Mouse (Mus musculus) hindbrain, postnatal 0 days (tissue): ENCODE measurements around the gene Tmppe. TPM values are rescaled to one million over a fixed set of nuclear protein-coding genes. Genes with fewer than 3 reads are reported as not detected.
"Not testable (repeated sequence)": the region's sequence is repeated elsewhere in the genome, so short reads cannot be mapped to it uniquely, and the experiment has no call there.

Experiments used
- ATAC-seq: fragments of 200-750 bp; cut with Nextera tagmentation; 2 replicates; pipeline ENCODE4 v1.8.0; 2017; ENCODE audit warnings: mild to moderate bottlenecking, moderate TSS enrichment, moderate library complexity
- DNase-seq: peaks from one replicate; pipeline ENCODE4 v3.0.0-alpha.2; 2015; ENCODE audit warnings: low spot score
- H3K27ac ChIP-seq: fragments of 300-500 bp; sonication (generic); 2 replicates; pipeline ENCODE4 v1.5.1; 2014; ENCODE audit warnings: mild to moderate bottlenecking
- H3K27me3 ChIP-seq: fragments of 300-500 bp; sonication (generic); 2 replicates; pipeline ENCODE4 v1.6.1; 2014; ENCODE audit warnings: low read length, mixed read lengths; ENCODE audit not compliant: insufficient read depth
- H3K36me3 ChIP-seq: fragments of 300-500 bp; sonication (generic); 2 replicates; pipeline ENCODE4 v1.6.1; 2014; ENCODE audit warnings: low read length, mixed read lengths; ENCODE audit not compliant: insufficient read depth
- H3K4me1 ChIP-seq: fragments of 300-500 bp; sonication (generic); 2 replicates; pipeline ENCODE4 v1.6.1; 2014; ENCODE audit warnings: antibody characterized with exemption, low read length, mixed read lengths; ENCODE audit not compliant: insufficient read depth
- H3K4me2 ChIP-seq: fragments of 300-500 bp; sonication (generic); 2 replicates; pipeline ENCODE4 v1.6.1; 2014; ENCODE audit warnings: low read depth, mild to moderate bottlenecking, low read length, moderate library complexity, mixed read lengths
- H3K4me3 ChIP-seq: fragments of 300-500 bp; sonication (generic); 2 replicates; pipeline ENCODE4 v1.5.1; 2014; ENCODE audit warnings: low read length
- H3K9ac ChIP-seq: fragments of 300-500 bp; sonication (generic); replicated peaks from 2 replicates; pipeline ENCODE4 v1.6.1; 2014; ENCODE audit warnings: mild to moderate bottlenecking, low read length, moderate library complexity, mixed read lengths
- H3K9me3 ChIP-seq: fragments of 300-500 bp; sonication (generic); 2 replicates; pipeline ENCODE4 v1.6.1; 2016; ENCODE audit warnings: low read length, mixed read lengths
- CTCF ChIP-seq: IDR thresholded peaks from 2 replicates; pipeline ENCODE4 v1.5.1; 2016; ENCODE audit warnings: antibody characterized with exemption, control low read depth, low read depth
- WGBS: fragments of 180-500 bp; shearing (Covaris S2); extraction: QIAGEN DNeasy Blood & Tissue Kit; methylation state at CpG from one replicate; pipeline ENCODE4 v1.1.7; 2014; 5-methylcytosine and 5-hydroxymethylcytosine counted together
- polyA plus RNA-seq: library from polyadenylated mRNA; unstranded; fragments of >200 nt; fragmentation: Nextera tagmentation; extraction: Ambion mirVana; gene quantifications from 2 replicates; pipeline ENCODE4 v1.2.1, GENCODE M21; 2015
- total RNA-seq: library from RNA; depleted of rRNA; stranded (reverse); fragments of >200 nt; gene quantifications from 2 replicates; pipeline ENCODE4 v1.2.3, GENCODE M21; 2014; rRNA removed

The Tmppe gene
- total RNA-seq (6.1 and 9.4 TPM in 2 replicates), polyA plus RNA-seq (5.9 and 7.1 TPM in 2 replicates)

DNA sequence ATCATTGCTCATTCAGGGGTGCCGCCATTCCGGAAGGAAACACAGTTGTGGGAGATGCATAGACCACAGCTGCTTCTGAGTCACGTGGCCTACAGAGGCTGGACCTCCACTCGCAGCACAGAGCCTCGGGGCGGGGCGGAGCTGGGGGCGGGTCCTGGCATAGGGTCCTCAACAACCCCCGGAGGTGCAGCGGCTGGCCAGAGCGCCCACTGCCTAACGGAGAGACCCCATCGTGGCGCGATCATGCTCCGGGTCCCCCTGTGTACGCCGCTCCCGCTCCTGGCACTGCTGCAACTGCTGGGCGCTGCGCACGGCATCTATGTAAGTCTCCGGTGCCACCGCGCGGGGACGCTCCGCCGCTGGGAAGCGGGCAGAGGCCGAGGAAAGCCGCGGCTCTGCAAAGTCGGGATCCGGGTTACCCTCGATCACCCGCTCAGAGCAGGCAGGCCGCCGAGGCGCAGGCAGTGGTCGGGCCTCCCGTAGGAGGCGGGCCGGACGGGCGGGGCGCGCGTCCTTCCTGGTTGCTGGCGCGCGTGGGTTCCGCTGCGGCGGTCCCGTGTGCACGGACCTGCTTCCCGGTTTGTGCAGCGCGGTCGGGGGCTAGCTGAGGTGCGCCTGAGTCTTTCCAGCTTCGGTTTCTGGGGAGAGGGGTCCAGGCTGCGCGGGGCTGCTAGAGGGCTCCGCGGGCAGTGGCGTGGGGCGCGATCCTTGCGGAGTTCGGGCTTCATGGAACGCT is at the start of gene Tmppe, which contains the start of gene Glb1:
Tmppe (plus strand) TSS at position 157 of the 736 bp plus-strand sequence.
Glb1 (plus strand) TSS at position 128 of the 736 bp plus-strand sequence.
- Histone ChIP-seq H3K27ac (peak within 1 kb of the TSS; percentile 94), H3K9ac (peak within 1 kb of the TSS; percentile 82), H3K4me1 (peaks cover 8% of the 10 kb centered on the region), H3K4me2 (peak within 1 kb of the TSS; percentile 80), H3K9me3 (no peaks in the 10 kb centered on the region), H3K27me3 (no peaks in the 10 kb centered on the region), H3K36me3 (0 out of 2 replicates have a peak, but pooled peaks cover 5% of the 10 kb centered on the region), H3K4me3 (peak within 1 kb of the TSS; percentile 88)
- under 1% methylated on average over 68 of the region's 73 CpGs for WGBS
- peak; percentile 58 for TF ChIP-seq CTCF
- DNase-seq (peak; percentile 89), ATAC-seq (peak; percentile 98)

DNA sequence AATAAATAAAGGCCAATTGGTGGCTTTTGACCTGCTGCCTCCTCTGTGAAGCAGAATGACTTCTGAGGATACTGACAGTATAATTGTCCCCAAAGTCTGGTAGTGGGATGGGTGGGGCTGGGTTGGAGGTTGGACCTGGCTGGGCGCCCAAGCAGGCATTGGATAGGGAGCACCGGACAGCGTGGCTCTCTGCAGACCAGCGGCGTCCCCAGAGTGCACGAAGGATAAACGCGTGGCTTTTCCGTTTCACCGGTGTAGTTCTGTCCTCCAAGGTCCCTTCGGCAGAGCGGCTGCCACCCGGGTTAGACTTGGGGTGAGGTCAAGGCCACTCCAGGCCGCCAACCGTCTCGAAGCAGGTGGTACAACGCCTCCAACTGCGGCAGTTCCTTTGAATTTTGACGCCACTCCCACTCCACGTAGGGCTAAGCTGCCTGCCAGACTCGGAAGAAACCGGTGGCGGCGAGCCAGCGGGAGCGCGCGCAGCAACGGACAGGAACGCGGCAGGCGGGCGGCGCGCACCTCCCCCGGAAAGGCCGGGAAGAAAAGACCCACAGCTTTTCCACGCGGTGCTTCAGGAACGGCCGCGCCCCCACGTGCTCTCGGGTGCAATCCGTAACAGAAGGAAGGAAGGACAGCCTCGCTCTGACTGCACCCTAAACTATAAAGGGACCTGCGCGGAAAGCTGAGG is 33.0 kb upstream of the Tmppe start:
- whole genome bisulfite sequencing = 1% methylated on average over 48 of the region's 48 CpGs
- TF ChIP-seq CTCF = no peak
- H3K4me3 ChIP-seq = peak overlapping the region; percentile 52
- H3K36me3 ChIP-seq = no peaks in the 10 kb centered on the region
- H3K9me3 ChIP-seq = no peaks in the 10 kb centered on the region
- H3K9ac ChIP-seq = peak overlapping the region; percentile 65
- no peaks in the 10 kb centered on the region for H3K27me3 ChIP-seq
- peak overlapping the region; percentile 60; the same call in 1 of the 2 replicates for H3K27ac ChIP-seq
- ATAC-seq (peak; percentile 88), DNase-seq (peak; percentile 86)
- H3K4me2 ChIP-seq = peak overlapping the region; percentile 83
- no peaks in the 10 kb centered on the region for H3K4me1 ChIP-seq

DNA sequence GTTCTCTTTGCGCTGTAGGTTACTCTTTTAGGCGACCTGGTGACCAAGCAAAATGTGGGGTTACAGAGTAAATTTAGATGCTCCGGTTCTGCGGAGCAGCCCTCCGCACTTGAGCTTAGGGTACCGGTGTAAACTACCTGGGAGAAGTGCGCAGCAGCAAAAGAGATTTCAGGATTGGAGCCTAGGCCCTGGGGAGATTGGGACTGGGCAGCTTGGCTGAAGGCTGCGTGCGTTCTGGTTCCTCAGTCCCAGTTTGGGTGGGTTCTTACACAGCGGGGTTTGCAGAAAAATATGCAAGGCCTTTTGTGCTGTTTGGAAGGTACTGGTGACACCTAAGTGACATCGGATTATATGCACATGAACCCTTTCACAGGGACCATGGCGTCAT is 32.4 kb upstream of the Tmppe start:
- ATAC-seq (0 out of 2 replicates have a peak, but pooled peaks have one; percentile 21), DNase-seq (no peak)
- no peak for TF ChIP-seq CTCF
- peak overlapping the region; percentile 83 for H3K4me2 ChIP-seq
- peak overlapping the region; percentile 52 for H3K4me3 ChIP-seq
- peak overlapping the region; percentile 65 for H3K9ac ChIP-seq
- 13% methylated on average over 12 of the region's 12 CpGs for WGBS
- H3K27me3 ChIP-seq = no peaks in the 10 kb centered on the region
- no peaks in the 10 kb centered on the region for H3K9me3 ChIP-seq
- no peaks in the 10 kb centered on the region for H3K36me3 ChIP-seq
- H3K4me1 ChIP-seq = no peaks in the 10 kb centered on the region
- peak overlapping the region; percentile 60; the same call in 1 of the 2 replicates for H3K27ac ChIP-seq

DNA sequence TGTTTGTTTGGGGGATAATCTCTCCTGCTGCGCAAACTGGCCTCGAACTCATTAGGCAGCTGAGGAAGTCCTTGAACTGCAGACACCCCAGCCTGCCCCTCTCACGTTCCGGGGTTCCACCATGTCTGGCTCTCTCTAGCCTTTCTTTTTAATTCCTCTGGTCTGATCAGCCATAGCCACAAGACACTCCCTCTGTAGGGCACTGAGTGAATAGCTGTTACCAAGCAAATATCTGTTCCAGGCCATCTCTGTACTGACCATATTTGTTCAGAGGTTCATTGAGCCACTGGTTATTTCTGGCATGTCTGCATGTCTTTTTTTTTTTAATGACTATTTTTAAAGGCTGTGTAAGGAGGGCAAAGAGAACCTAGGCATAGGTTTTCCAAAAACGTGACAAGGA is 31.5 kb upstream of the Tmppe start:
- ATAC-seq (peak; percentile 46; the same call in 1 of the 2 replicates), DNase-seq (peak; percentile 38)
- H3K4me3 ChIP-seq, H3K36me3 ChIP-seq, H3K27ac ChIP-seq, H3K27me3 ChIP-seq, H3K9ac ChIP-seq, H3K9me3 ChIP-seq, H3K4me1 ChIP-seq: not testable (repeated sequence)
- TF ChIP-seq CTCF = peak; percentile 48
- H3K4me2 ChIP-seq = peak overlapping the region; percentile 83; the same call in 1 of the 2 replicates
- 59% methylated on average over 5 of the region's 5 CpGs for WGBS

DNA sequence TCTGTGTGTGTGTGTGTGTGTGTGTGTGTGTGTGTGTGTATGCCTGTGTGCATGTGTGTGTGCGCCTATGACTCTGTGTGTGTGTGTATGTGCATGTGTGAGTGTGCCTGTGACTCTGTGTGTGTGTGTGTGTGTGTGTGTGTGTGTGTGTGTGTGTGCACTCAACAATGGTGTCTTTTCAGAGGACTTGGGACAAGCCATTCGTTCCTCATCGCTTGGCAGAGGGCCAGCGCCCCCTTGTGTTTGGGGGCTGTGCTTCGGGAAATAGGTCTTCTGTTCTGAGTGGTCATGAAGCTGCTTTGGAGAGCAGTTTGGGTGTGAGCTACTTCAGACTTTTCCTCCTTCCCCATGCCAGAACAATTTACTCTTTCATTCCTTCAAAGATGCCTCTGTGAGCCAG is 29.2 kb upstream of the Tmppe start:
- peak; percentile 38 for TF ChIP-seq CTCF
- H3K9ac ChIP-seq, H3K27me3 ChIP-seq, H3K9me3 ChIP-seq, H3K4me3 ChIP-seq, H3K4me1 ChIP-seq, H3K27ac ChIP-seq, H3K36me3 ChIP-seq, H3K4me2 ChIP-seq: not testable (repeated sequence)
- 25% methylated on average over 5 of the region's 5 CpGs for WGBS
- ATAC-seq (0 out of 2 replicates have a peak, but pooled peaks have one; percentile 4), DNase-seq (peak; percentile 57)

DNA sequence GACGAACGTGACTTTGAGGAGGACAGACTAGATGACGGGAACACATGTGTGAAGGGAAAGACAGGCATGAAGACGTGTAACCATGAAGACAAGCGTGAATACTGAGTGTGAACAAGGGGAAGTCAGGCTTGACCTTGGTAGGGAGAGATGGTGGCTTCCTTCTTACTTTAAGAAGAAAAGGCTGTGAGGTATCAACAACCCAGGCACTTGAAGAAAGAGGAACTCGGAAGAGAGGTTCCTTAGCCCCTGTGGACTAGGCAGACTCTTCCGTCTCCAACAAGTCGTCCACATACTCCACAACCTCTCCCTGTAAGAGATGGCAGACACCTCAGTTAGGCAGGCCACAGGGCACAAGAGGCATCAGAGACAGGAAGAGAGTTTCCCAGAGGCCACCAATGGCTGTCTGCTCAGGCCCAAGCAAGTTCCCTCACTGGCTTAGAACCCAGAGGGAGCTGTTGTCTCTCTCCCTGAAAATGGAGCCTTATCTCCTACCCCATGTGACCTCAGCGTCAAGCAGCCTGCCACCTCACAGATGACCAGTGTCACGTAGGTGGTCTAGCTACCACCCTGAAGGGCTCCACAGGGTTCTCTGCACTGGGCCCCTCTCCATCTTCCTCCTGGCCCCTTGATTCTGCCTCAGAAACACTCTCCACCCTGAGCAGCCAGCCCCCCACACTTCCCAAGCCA is 25.5 kb upstream of the Tmppe start:
- H3K27ac ChIP-seq = no peak overlapping the region
- WGBS = 91% methylated on average over 10 of the region's 10 CpGs
- no peak for ATAC-seq
- DNase-seq = no peak
- peaks cover 5% of the 10 kb centered on the region; the same call in 1 of the 2 replicates for H3K36me3 ChIP-seq
- TF ChIP-seq CTCF = no peak
- H3K4me2 ChIP-seq = no peak overlapping the region
- no peaks in the 10 kb centered on the region for H3K27me3 ChIP-seq
- H3K4me3 ChIP-seq = no peak overlapping the region
- H3K9me3 ChIP-seq = no peaks in the 10 kb centered on the region
- H3K9ac ChIP-seq = no peak overlapping the region
- H3K4me1 ChIP-seq = no peaks in the 10 kb centered on the region
